Mouse (Mus musculus) myocyte (in vitro differentiated cells): ENCODE results near the gene Coa4. TPM values are rescaled to one million over a fixed set of nuclear protein-coding genes. Genes with fewer than 3 reads are reported as not detected.
A peak's percentile ranks its signal among the peaks of the same experiment; 100 is the strongest.

Experiments
- H3K27me3 ChIP-seq: one replicate; pipeline ENCODE4 v1.6.1; 2011; ENCODE audit not compliant: control insufficient read depth, insufficient read depth, insufficient read length
- H3K36me3 ChIP-seq: one replicate; pipeline ENCODE4 v1.6.1; 2011; ENCODE audit not compliant: control insufficient read depth, insufficient read depth
- H3K4me2 ChIP-seq: one replicate; pipeline ENCODE4 v1.6.1; 2011; ENCODE audit warnings: low read depth, control low read depth
- H3K4me3 ChIP-seq: one replicate; pipeline ENCODE4 v1.5.1; 2011; ENCODE audit warnings: mild to moderate bottlenecking, control low read depth, moderate library complexity
- H3K79me2 ChIP-seq: one replicate; pipeline ENCODE4 v1.6.1; 2011; ENCODE audit not compliant: control insufficient read depth, insufficient read depth
- H3ac ChIP-seq: one replicate; pipeline ENCODE4 v1.6.1; 2011; ENCODE audit not compliant: control insufficient read depth, insufficient read length
- CEBPB ChIP-seq: IDR thresholded peaks from 2 replicates; pipeline ENCODE4 v1.6.1; 2011; ENCODE audit warnings: mild to moderate bottlenecking, moderate library complexity; ENCODE audit not compliant: poor library complexity, insufficient read depth, severe bottlenecking
- E2F4 ChIP-seq: IDR thresholded peaks from one replicate; pipeline ENCODE4 v1.6.1; 2011; ENCODE audit warnings: mild to moderate bottlenecking, control low read depth, moderate library complexity; ENCODE audit not compliant: insufficient read depth
- MAX ChIP-seq: IDR thresholded peaks from one replicate; pipeline ENCODE4 v1.6.1; 2011; ENCODE audit warnings: low read depth, mild to moderate bottlenecking, control low read depth
- MYOD1 ChIP-seq, 3 experiments: IDR thresholded peaks; one replicate each; pipeline ENCODE4 v1.6.1; 2011; ENCODE audit warnings: control low read depth in 2 of 3, low read depth in 2 of 3, mild to moderate bottlenecking in 2 of 3, moderate library complexity in 1 of 3; ENCODE audit not compliant: insufficient read length in 2 of 3, control insufficient read depth in 1 of 3
- MYOG ChIP-seq, 3 experiments: IDR thresholded peaks; one replicate each; pipeline ENCODE4 v1.6.1; 2011; ENCODE audit warnings: control low read depth in 2 of 3, low read depth in 2 of 3, mild to moderate bottlenecking in 2 of 3; ENCODE audit not compliant: insufficient read length in 2 of 3, control insufficient read depth in 1 of 3, insufficient read depth in 1 of 3
- POLR2A ChIP-seq: IDR thresholded peaks from one replicate; pipeline ENCODE4 v1.6.1; 2011; ENCODE audit warnings: low read depth, mild to moderate bottlenecking, control low read depth, moderate library complexity; ENCODE audit not compliant: insufficient read length
- POLR2AphosphoS2 ChIP-seq: IDR thresholded peaks from one replicate; pipeline ENCODE4 v1.6.1; 2011; ENCODE audit warnings: low read depth, control low read depth; ENCODE audit not compliant: insufficient read length
- REST ChIP-seq: IDR thresholded peaks from one replicate; pipeline ENCODE4 v1.6.1; 2011; ENCODE audit warnings: mild to moderate bottlenecking, control low read depth, moderate library complexity; ENCODE audit not compliant: insufficient read depth, insufficient read length
- SRF ChIP-seq: IDR thresholded peaks from one replicate; pipeline ENCODE4 v1.6.1; 2011; ENCODE audit warnings: low read depth; ENCODE audit not compliant: control insufficient read depth, insufficient read length
- TCF12 ChIP-seq: IDR thresholded peaks from one replicate; pipeline ENCODE4 v1.6.1; 2011; ENCODE audit warnings: mild to moderate bottlenecking, control low read depth; ENCODE audit not compliant: poor library complexity, insufficient read depth, severe bottlenecking
- TCF3 ChIP-seq: IDR thresholded peaks from one replicate; pipeline ENCODE4 v1.6.1; 2011; ENCODE audit warnings: low read depth, control low read depth; ENCODE audit not compliant: insufficient read length
- USF1 ChIP-seq: IDR thresholded peaks from one replicate; pipeline ENCODE4 v1.6.1; 2011; ENCODE audit warnings: low read depth, mild to moderate bottlenecking, control low read depth, moderate library complexity
- polyA plus RNA-seq: library from polyadenylated mRNA; unstranded; fragments of >200 nt; fragmentation: generic; extraction: Trizol; gene quantifications from one replicate; pipeline ENCODE4 v1.2.1, GENCODE M21; 2012; ENCODE audit warnings: missing spikeins

The Coa4 gene
- polyA plus RNA-seq, 1 experiment: 15.5 TPM

DNA sequence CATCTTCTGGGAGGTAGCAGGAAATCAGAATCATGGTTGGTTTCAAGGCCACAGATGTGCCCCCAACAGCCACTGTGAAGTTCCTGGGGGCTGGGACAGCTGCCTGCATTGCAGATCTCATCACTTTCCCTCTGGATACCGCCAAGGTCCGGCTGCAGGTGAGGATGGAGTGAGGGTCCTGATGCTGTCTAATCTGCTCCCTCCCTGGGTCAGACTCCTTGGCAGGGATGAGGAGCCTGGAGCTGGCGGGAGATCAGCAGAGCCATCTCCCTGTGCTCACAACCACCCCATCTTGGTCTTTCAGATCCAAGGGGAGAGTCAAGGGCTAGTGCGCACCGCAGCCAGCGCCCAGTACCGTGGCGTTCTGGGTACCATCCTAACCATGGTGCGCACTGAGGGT, 40.1 kb upstream of the Coa4 start:
- H3K27me3 ChIP-seq: no peaks in the 10 kb centered on the region
- H3K4me2 ChIP-seq: no peak overlapping the region
- TF ChIP-seq MYOG (IDR thresholded peaks at IDR 0.05; ENCODE audit: control insufficient read depth in 1 of 3, insufficient read depth in 1 of 3, insufficient read length in 2 of 3, low read depth in 2 of 3): no peak
- no peak for TF ChIP-seq USF1
- TF ChIP-seq TCF3: no peak
- no peak for TF ChIP-seq MAX
- TF ChIP-seq TCF12: no peak
- TF ChIP-seq E2F4: no peak
- no peak overlapping the region for H3K4me3 ChIP-seq
- no peaks in the 10 kb centered on the region for H3K36me3 ChIP-seq
- no peaks in the 10 kb centered on the region for H3K79me2 ChIP-seq
- no peak overlapping the region for H3ac ChIP-seq

DNA sequence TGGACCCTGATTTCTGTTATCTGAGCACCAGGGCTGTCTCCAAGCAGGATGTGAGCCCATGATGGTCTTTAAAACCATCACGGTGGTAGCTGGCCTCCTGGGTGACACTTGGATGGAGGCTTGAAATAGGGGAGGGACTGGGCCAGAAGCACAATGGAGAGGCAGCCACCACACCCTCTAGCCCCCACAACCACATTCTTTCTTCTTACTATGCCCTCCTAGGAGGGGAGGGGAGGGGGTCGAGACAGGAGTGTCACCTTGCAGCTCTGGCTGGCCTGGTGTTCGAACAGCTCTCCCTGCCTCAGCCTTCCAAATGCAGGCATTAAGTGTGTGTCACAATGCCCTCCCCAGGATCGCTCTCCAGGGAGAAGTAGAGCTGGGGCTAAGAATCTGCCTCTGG, 39.5 kb upstream of the Coa4 start:
- Histone ChIP-seq H3K79me2 (no peaks in the 10 kb centered on the region), H3K27me3 (no peaks in the 10 kb centered on the region), H3K4me2 (no peak overlapping the region), H3K4me3 (no peak overlapping the region), H3K36me3 (no peaks in the 10 kb centered on the region), H3ac (no peak overlapping the region)
- TF ChIP-seq MAX (no peak), POLR2A (no peak), SRF (no peak), CEBPB (no peak), REST (no peak), TCF12 (no peak), E2F4 (no peak), TCF3 (no peak), MYOG (IDR thresholded peaks at IDR 0.05; ENCODE audit: control insufficient read depth in 1 of 3, insufficient read depth in 1 of 3, insufficient read length in 2 of 3, low read depth in 2 of 3) (no peak), MYOD1 (IDR thresholded peaks at IDR 0.05; ENCODE audit: control insufficient read depth in 1 of 3, insufficient read length in 2 of 3, low read depth in 2 of 3) (no peak), POLR2AphosphoS2 (no peak), USF1 (no peak)

- Histone ChIP-seq H3K36me3 (no peaks in the 10 kb centered on the region), H3K79me2 (no peaks in the 10 kb centered on the region), H3ac (no peak overlapping the region), H3K4me2 (no peak overlapping the region), H3K27me3 (no peaks in the 10 kb centered on the region), H3K4me3 (no peak overlapping the region)
- TF ChIP-seq MYOD1 (IDR thresholded peaks at IDR 0.05; ENCODE audit: control insufficient read depth in 1 of 3, insufficient read length in 2 of 3, low read depth in 2 of 3) (no peak), POLR2A (no peak), SRF (no peak), E2F4 (no peak), TCF12 (no peak), POLR2AphosphoS2 (no peak), CEBPB (no peak), MAX (no peak), REST (no peak), USF1 (no peak), TCF3 (no peak), MYOG (IDR thresholded peaks at IDR 0.05; ENCODE audit: control insufficient read depth in 1 of 3, insufficient read depth in 1 of 3, insufficient read length in 2 of 3, low read depth in 2 of 3) (no peak)
Measured at GRCm38 (mm10) chr7:100497982-100498381, 38.9 kb upstream of the Coa4 start.

DNA sequence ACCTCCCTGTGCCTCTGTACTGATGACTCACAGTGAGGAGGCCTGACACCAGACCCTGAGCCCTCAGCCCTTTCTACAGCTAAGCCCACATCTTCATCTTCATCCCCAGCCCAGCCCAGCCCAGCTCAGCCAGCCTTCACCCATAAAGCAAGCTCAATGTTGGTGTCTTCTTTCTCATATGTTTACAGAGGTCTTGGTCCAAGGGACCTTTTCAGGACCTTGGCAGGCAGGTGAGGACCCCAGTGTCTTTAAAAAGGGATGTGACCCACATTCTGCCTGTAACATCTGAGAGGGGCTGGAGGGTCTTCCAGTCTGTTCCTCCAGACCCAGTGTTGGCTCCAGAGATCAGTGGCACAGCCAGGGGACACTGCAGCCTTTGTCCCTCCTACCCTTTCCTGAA, 37.4 kb upstream of the Coa4 start:
- Histone ChIP-seq H3ac (no peak overlapping the region), H3K27me3 (no peaks in the 10 kb centered on the region), H3K4me2 (no peak overlapping the region), H3K79me2 (no peaks in the 10 kb centered on the region), H3K4me3 (no peak overlapping the region), H3K36me3 (no peaks in the 10 kb centered on the region)
- no peak for TF ChIP-seq POLR2A
- TF ChIP-seq TCF3: no peak
- TF ChIP-seq MYOD1 (IDR thresholded peaks at IDR 0.05; ENCODE audit: control insufficient read depth in 1 of 3, insufficient read length in 2 of 3, low read depth in 2 of 3): no peak
- TF ChIP-seq CEBPB: no peak
- TF ChIP-seq REST: no peak
- TF ChIP-seq SRF: no peak

DNA sequence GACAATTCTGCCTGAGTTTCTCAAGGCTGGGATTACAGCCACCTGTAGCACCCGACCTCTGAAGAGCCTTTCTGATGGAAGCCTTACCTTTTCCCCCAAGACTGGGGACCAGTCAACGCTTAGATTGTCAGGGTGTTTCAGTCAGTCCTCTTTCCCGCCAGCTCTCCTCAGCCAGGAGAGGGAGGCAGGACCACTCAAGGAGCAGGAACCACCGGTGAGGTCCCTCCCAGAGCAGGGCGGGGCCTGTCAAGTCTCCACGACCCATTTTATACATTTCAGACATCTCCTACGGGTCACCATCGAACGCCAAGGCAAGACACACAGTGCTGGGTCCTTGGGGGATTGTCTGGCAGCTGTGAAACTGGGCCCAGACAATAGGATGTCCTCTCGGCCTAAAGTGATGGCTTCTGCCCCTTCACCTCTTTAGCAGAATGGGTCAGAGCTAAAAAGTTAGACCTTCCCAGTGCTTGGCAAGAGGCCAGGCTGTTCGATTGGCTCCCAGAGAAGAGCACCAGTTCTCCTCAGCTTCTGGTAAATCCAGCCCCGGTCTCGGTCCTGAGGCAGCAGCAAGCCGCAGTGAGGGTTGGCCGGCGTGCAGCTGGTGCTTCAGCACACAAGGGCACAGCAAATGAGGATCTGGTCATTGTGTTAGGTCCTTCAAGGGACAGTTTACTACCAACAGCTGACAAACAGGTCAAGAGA, 36.4 kb upstream of the Coa4 start:
- H3K36me3 ChIP-seq: no peaks in the 10 kb centered on the region
- no peaks in the 10 kb centered on the region for H3K27me3 ChIP-seq
- H3K4me2 ChIP-seq: no peak overlapping the region
- TF ChIP-seq MYOD1 (IDR thresholded peaks at IDR 0.05; ENCODE audit: control insufficient read depth in 1 of 3, insufficient read length in 2 of 3, low read depth in 2 of 3): peak in 1 of 3 experiments; percentile 10
- TF ChIP-seq MYOG (IDR thresholded peaks at IDR 0.05; ENCODE audit: control insufficient read depth in 1 of 3, insufficient read depth in 1 of 3, insufficient read length in 2 of 3, low read depth in 2 of 3): no peak
- no peak overlapping the region for H3K4me3 ChIP-seq
- no peaks in the 10 kb centered on the region for H3K79me2 ChIP-seq
- H3ac ChIP-seq: no peak overlapping the region
